Mouse (Mus musculus): ENCODE results near the gene Olfr361.
"Not testable (repeated sequence)": the region's sequence is repeated elsewhere in the genome, so short reads cannot be mapped to it uniquely, and the experiment has no call there.

Gene Olfr361

DNA sequence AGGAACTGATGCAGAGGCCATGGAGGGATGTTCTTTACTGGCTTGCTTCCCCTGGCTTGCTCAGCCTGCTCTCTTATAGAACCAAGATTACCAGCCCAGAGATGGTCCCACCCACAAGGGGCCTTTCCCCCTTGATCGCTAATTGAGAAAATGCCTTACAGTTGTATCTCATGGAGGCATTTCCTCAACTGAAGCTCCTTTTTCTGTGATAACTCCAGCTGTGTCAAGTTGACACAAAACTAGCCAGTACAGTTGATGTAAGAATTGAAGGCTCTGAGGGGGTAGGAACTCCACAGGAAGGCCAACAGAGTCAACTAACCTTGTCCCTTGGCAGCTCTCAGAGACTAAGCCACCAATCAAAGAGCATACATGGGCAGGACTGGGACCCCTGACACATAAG is at the start of gene Olfr361:
TSS of gene Olfr361 (minus strand) at position 101 of the 400 bp plus-strand sequence.
- DNase-seq, result not testable (repeated sequence)

DNA sequence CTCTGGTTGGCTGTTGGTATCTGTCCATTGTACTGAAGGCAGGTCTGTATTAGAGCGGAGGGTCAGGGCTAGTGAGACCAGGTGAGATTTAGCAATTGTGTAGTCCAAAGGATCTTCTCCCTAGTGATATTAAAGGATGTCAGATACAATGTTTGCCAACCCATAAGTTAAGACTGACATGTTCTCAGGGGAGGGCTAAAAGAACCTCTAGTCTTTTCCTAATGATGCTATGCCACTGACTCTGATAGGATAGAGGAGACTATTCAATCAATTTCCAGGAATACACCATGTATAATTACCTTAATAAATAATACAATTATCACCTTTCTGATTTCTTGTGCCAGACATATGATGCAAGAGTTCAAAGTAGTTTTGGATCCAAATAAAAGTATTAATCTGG is 28.7 kb upstream of the Olfr361 start, which contains the start of gene Olfr362:
TSS of gene Olfr362 (minus strand) at position 101 of the 400 bp plus-strand sequence.
- no peak for DNase-seq

- DNase-seq, result no peak
These were observed 23.6 kb downstream of the Olfr361 start, which contains the start of gene Olfr360 for GRCm38 (mm10) chr2:37065446-37065845. Gene Olfr360 (plus strand): TSS chr2:37065746.

All from cerebellum, adult 9-11 months (tissue).